Mouse (Mus musculus) forelimb bud, embryonic 11.5 days (tissue): Measurements from ENCODE around the gene Cap2.

Experiments
- DNase-seq: peaks from one replicate; pipeline ENCODE4 v3.0.0-alpha.2; 2012; ENCODE audit warnings: low read depth, low spot score

The Cap2 gene

DNA sequence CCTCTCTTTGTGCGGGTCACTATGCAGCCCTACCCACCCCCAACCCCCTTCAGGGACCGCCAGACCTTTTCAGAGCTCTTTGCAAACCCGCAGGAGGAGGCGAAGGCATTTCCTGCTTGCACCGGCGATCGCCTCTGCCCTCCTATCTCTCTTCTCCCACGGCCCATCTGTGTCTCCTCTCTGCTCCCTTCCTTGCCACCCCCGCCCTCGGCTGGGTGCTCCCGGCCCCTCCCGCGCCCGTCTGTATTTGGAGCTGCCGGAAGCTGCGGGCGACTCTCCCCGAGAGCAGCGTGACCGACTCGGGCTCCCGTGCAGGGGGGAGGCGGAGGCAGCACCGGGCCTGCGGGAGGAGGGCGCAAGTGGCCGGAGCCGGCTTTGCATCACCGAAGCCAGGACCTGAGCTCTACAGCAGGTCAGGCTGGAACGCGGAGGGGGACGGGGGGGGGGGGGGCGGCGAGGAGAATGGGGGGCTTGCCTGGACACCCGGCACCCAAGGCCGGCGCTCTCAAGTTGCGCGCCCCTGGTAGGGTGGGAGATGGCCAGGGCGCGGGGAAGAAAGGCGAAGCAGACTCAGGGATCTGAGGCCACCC is at the start of gene Cap2:
Gene Cap2 (plus strand): TSS at position 49 of the 590 bp plus-strand sequence.
- no peak for DNase-seq

DNA sequence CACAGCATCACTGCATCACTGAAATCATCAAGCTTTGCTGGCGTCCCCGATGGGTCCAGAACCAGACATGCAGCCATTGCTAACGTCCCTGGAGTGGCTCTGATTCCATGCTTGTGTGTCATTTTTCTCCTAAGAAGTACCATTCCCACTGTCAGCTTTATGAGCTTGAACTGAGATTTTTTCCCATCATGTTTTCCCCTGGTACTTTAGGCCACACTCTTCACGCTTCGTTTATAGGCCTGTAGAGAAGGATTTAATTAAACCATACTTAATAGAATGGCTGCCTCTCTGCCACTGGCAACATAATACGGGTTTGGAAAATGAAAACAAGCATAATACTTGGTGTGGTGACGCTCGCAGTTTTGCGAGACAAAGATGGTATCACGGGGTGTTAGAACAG is 42.1 kb upstream of the Cap2 start:
- DNase-seq: no peak

DNA sequence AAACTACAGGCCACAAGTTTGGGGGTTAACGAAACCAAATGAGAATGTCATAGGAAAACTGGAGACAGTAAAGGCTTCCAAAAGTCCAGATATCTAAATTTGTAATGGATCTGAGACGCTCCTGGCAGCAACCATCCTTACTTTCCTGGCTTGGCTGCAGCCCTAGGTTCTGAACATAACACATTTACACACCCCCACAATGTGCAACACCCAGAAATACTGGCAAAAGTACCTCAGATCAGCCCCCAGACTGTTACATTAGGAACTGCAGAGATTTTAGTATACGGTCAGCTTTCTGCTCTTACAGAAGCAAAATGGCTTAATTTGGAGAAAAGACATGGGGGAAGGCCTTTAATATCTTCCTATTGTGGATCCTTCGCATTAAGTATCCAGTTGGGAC is 39.4 kb upstream of the Cap2 start:
- no peak for DNase-seq

DNA sequence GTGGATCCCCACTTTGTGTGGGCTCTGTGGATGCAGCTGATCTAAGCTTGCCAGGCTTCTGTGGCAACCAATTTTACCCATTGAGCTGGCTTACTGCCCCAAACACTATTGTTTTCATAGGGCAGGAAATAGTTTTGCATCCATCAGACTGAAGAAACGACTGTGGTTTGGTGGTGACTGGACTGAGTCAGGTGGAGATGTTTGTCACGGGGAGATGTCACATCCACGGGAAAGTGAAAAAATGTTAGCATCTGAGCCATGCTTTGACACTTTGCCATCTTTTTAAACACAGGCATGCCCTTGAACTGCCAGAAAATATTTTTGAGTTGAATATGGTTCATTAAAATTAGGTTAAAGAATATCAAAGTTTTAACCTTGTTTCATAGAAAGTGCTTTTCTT is 37.9 kb upstream of the Cap2 start:
- DNase-seq: no peak

DNA sequence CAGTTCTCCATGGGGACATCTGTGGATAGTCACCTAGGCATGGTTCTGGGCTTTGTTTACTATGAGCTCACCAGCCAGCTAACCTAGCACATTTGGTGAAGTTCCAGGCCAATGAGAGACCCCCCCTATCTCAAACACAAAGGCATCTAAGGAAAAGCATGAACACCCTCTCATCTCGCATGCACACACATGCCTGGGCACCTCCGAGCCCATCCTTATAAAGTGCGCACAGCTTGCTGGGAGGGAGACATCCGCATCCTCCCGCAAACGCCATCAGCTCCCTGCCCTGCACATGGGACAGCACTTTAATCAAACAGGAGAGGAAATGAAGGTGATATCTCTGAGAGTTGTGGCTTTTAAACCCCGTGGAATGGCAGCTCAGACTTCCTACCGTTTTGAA is 33.4 kb upstream of the Cap2 start:
- no peak for DNase-seq

DNA sequence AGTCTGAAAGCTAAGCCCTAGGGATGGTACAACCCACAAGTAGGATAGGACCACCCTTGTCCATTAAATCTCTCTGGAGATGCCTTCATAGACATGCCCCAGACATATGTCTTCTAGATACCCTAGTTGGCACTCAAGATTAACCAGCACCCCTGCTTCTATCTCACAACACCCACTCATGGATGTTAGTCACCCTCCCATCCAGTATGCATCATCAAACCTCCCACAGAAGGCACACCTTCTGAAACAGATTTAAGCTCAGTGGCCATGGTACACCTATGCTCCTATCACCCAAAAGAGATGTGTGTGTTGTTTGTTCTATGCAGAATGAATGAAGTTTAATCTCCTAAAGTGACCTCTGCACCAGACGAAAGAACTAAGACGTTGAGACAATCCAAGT is 32.1 kb upstream of the Cap2 start:
- DNase-seq: no peak

DNA sequence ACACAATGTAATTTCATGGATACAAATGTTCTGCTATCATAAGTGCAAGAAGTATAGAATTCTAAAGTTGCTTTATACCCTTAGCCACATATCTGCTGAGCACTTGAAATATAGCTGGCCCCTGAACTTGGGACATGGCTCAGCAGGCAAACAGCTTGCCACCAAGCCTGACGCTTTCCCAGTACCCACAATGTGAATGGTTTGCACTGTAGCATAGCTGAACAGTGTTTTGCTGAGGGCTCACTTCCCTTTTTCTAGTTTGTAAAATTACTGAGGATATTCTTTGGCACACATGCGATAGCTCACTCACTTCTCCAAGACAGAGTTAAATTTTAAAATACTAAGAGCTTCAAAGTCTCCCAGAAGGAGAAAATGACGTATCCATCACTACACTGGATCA is 20.4 kb upstream of the Cap2 start:
- DNase-seq: no peak

DNA sequence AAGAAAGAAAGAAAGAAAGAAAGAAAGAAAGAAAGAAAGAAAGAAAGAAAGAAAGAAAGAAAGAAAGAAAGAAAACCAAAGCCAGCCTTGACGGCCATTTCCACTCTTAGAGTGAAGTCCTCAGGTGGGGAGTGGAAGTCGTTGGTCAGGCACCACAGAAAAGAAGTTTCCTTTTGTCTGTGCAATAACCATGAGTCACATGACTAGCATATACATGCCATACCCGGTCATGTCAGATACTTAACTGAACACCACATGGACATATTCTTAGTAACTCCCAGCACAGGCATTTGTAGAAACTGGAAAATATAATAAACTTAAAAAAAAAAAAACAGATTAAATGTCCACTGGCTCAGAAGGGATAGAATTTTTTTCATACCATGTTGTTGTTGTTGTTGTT is 16.0 kb upstream of the Cap2 start:
- no peak for DNase-seq

DNA sequence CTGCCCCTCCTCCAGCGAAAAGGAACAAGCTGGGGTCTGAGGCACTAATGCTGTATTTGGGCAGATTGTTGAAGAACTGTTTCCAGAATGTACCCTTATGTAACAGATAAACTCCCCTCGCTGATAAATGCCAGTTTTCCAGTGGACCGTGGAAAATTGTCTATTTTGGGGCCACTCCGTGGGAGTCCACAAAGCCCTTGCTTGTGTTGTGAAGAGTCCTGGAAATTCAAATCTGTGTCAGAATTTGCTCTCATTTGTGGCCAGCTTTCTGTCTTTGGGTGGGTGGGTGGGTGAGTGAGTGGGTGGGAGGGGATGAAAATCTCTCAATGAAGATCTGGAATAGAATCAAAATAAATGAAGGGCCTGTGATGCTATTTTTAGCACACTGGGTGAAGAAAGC is 13.5 kb upstream of the Cap2 start:
- no peak for DNase-seq

DNA sequence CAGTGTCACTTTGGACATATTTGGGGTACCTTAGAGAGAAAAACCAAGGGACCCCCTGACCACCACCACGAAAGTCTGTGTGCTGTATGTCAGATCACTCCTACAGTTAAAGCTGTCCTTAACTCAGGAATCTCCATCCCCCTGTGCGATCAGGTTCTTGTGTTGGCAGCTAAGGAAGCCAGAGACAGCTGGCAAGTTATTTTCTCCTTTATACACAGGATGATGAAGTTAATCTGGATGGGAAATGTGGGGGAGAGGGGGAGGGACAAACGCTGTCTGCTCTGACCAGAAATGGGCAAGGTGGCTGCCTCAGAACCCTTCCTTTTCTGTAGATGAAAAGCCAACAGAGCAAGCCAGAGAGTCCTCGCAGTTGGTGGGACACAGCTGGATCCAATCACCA is 11.0 kb upstream of the Cap2 start:
- peak; percentile 5 for DNase-seq

DNA sequence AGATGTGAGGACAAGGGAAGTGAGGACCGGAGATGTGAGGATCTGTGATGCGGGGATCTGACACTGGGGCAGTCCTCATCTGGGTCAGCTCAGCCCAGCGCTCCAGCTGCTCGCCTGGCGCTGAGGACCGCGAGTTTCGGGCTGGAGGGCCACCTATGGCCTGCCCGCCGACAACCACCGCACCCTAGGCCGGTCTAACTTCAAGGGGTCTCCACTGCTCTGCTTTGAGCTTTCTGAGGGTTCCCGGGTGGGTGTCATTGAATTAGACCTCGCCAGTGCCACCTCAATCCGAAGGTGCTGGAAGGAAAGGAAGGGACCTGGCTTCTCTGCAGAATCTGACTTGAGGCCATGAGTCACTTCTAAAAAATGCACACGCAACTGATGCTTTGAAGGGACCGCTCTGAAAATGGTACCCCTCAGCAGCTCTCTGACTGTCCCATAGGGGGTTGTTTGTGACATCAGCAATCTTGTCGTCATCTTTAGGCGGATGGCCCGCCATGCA is 793 bp downstream of the Cap2 start:
- DNase-seq: peak; percentile 35

DNA sequence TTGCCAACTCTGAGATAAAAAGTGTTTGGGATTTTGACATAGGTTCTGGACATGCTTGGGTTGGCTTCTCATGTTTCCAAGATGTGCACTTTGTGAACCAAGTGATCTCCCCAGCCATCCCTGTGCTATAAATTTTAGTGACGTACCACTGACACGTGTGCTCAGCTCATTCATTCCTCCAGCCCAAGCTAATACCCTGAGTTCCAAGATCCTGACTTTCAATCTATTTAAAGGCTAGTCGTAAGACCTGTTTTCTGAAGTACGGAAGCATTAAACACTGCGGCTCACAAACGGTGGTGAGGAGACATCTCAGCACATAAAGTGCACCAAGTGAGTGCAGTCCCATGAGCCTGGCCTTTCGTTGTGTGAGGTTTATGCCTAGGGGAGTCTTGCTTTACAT is 6.3 kb downstream of the Cap2 start:
- no peak for DNase-seq

DNA sequence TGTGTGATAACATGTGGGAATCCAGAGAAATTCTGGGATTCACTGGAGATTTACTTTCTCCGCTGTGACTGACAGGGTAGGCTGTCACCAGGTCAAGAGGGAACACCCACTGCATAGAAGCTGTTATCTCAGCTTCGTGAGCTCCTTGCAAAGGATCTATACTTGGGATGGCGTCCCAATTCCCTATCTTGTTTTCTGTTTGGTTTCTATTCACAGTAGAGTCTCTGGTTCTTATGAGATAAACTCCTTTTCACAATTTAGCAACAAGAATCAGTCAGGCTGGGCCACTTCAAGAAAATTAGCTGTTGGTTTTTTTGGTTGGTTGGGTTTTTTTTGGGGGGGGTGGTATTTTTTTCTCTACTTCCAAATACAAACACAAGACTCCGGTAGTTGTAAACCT is 7.2 kb downstream of the Cap2 start:
- no peak for DNase-seq

DNA sequence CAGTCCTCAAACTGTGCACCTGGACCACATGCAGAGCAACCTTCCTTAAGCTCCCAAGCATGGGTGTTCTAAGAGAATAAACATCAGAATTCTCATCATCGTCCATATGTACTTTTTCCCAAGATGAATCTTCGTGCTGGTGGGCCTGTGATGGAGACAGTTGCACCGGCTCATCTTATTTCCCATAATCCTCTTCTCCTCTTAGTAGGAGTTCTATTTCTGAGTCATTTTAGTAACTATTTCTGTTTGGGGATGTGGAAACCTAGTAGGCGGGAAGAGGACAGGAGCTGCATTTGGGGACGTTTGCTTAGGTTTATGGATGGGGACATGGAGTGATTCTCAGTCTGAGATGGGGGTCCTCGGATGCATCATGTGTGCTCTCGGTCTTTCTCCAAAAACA is 8.8 kb downstream of the Cap2 start:
- no peak for DNase-seq

DNA sequence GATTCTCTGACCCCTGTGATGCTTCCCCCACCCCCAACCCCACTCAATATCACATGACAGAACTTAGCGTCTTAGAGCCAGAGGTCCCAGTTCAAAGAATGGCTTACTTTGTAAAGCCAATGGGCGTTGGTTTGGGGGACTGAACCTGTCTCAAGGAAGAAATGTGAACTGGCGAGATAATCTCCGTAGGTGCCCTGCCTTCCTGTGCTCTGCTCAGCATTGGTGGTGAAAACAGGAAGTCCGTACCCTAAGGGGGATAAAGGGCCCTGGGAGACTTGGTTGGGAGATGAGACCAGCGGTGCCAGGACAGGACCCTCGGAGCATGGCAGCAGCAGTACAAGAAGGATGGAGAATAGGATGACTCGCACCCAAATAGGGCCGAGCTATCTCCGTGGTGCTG is 12.8 kb downstream of the Cap2 start:
- no peak for DNase-seq

DNA sequence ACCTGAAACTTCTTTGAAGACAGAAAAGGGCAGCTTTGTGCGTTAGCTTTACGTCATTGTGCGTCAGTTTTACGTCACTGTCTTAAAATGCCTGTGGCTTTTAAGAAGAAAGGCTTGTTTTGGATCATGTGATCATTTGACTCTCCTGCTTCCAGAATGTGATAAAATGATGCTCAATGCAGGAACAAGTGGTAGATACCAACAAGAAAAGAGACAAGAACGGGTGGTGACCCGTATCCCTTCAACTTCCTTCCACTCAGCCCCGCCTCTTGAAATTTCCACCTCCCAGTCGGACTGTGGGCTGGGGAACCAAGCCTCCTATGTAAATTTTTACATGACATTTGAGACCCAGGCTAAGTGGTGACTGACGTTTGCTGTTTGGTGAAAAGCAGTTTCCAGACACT is 13.5 kb downstream of the Cap2 start:
- DNase-seq: no peak

DNA sequence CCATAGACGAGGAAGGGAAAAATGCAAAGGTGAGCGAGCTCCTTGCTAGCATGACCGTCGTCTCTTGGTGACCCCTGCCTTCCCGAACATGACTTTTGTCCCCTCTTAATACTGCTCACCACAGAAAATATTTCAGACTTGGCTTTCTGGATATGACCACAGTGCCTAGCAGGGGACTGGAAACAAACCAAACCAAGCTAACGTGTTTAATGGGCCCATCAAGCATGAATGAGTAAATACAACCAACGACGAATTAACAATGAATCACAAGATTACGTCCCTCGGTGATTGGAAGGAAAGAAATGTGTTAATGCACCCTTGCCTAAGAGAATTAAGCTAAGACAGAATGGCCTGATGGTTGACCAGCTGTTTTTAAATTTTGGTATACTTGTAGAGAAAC is 13.9 kb downstream of the Cap2 start:
- no peak for DNase-seq

DNA sequence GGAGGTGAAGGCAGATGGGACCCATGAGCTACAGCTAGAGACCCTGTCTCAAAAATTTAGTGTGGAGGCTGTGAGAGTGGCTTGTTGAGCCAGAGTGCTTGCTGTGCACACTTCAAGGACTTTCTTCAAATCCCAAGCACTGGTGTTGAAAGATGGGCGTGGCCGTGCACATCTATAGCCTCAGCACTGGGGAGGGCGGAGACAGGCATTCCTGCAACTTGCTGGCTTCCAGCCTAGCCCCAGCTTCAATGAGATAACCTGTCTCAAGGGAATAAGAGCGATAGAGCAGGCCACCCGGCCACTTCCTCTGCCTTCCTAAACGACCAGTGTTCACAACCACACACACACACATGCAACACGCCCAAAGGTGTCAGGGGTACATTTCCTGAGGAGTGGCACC is 14.5 kb downstream of the Cap2 start:
- DNase-seq: no peak

DNA sequence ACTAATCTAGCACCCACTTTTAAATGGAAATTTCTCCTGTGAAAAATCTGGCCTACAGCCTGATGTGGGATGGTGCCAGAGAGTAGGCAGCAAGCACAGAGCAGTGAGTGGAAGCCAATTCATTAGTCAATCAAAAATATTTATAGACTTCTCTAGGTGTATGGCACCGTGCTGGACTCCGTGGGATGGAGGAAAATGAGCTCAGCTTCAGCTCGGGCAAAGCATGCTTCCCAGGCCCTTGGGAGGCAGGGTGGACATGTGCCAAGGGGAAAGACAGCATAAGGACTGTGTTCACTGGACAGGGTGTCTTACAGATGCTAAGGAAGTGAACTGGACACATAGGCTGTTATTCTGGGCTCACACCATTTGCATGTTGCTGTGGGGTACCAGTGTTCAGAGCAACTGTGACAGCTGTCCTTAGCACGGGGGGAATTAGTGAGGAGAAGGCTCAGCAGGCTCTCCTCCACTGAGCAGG is 15.6 kb downstream of the Cap2 start:
- no peak for DNase-seq

DNA sequence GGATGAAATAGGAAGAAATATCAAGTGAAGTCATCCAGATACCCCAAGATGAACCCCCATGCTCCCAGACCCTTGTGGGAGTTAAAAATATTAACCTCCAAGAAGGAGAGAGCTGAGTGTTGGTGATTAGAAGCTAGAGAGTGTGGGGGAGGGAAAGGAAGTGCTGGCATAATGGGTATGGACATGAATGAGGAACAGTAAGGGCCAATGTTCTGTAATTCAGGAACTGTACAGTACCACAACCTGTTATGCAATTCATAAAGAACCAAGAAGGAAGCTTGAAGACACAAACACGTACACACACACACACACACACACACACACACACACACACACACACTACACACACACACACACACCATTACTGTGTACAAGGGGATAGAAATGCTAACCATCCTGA is 19.8 kb downstream of the Cap2 start:
- DNase-seq: no peak

DNA sequence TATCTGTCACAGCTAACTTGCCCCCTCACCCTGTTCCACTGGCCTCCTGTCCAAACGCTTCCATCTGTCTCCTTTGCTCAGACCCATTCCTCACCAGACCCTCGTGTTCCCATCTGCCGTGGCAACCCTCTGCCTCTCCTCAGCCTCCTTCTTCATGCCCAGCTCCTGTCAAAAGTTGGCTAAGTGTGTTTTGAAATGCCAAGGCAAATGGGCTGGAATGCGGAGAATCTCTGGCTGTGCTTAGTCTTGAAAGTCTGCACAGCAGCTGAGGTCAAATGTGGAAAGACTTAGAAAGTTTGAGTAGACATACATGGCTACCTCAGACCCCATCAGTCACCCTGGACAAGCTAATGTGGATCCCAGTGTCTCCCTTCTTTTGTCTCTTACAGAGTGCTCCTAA is 21.1 kb downstream of the Cap2 start:
- no peak for DNase-seq

DNA sequence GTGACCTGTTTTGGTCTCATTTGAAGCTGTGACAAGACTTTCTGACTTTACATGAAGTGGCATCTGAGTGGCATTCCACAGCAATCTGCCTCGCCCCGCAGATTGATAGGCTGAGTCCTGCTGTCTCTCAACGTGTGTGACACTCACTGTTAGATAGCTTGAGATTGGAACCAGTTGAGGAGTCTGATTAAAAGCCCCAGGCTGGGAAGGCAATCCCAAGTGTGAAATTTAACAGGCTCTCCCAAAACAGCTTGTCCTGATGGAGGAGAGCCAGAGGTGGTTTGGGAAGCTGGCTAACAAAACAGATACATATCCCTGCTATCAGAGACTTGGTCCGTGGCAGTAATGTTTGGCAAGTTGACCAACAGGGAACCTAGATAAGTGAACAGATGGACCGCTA is 21.6 kb downstream of the Cap2 start:
- no peak for DNase-seq

DNA sequence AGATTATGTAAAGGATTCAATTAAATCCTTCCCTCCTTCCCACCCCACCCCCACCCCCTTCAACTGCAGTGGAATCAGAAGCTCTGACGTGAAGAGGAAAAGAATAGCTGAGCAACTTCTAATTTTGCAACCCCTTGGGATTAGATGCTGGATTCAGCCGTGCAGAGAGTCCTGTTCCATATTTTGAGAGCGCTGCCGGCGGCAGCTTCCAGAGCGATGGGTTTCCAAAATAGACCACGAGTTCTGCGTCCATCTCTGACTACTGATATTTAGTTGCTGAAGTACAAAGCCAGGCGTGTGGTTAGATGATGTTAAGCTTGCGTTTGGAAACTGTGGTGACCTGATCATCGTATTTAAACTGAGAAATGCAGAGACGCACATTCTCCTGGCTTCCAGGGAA is 22.1 kb downstream of the Cap2 start:
- DNase-seq: no peak
